Mouse (Mus musculus) megakaryocyte, adult 5-6 weeks (primary cell): ENCODE results near the gene Atp6v0a2. TPM values are rescaled to one million over a fixed set of nuclear protein-coding genes. Genes with fewer than 3 reads are reported as not detected.

ENCODE experiments used
- total RNA-seq, 2 experiments: library from RNA; stranded (forward) in 1 of 2; stranded (reverse) in 1 of 2; fragments of 153-499, 151-499 nt in 1 of 2; fragments of 221-1000, 200-1000 nt in 1 of 2; gene quantifications; 2 replicates each; pipeline versions ENCODE4 v1.2.3 to v1.2.4; 2015 to 2017

Atp6v0a2 gene
- total RNA-seq, 2 experiments from 2014 or later = 15.2 to 19.4 TPM

Other genes starting within 250 kb of the Atp6v0a2 start
- 65.5 and 82.0 TPM in 2 replicates for gene Sbno1, start 202.6 kb upstream of the Atp6v0a2 start, total RNA-seq (2015)
- 147 and 182 TPM in 2 replicates for gene Sbno1, start 202.6 kb upstream of the Atp6v0a2 start, total RNA-seq (2017)
- 370 and 380 TPM in 2 replicates for gene Kmt5a, start 188.6 kb upstream of the Atp6v0a2 start, total RNA-seq (2015)
- 240 and 272 TPM in 2 replicates for gene Kmt5a, start 188.6 kb upstream of the Atp6v0a2 start, total RNA-seq (2017)
- gene Rilpl2, start 150.2 kb upstream of the Atp6v0a2 start, total RNA-seq (2015) = 42.8 and 45.4 TPM in 2 replicates
- 42.5 and 42.9 TPM in 2 replicates for gene Rilpl2, start 150.2 kb upstream of the Atp6v0a2 start, total RNA-seq (2017)
- gene Snrnp35, start 145.4 kb upstream of the Atp6v0a2 start, total RNA-seq (2015) = 3.8 and 5.7 TPM in 2 replicates
- 10.6 and 12.0 TPM in 2 replicates for gene Snrnp35, start 145.4 kb upstream of the Atp6v0a2 start, total RNA-seq (2017)
- gene Rilpl1, start 97.2 kb upstream of the Atp6v0a2 start, total RNA-seq (2015) = 0.75 and 1.2 TPM in 2 replicates
- 0.48 and 0.65 TPM in 2 replicates for gene Rilpl1, start 97.2 kb upstream of the Atp6v0a2 start, total RNA-seq (2017)
- 561 and 605 TPM in 2 replicates for gene Tmed2, start 87.9 kb upstream of the Atp6v0a2 start, total RNA-seq (2015)
- 974 and 1,002 TPM in 2 replicates for gene Tmed2, start 87.9 kb upstream of the Atp6v0a2 start, total RNA-seq (2017)
- 6.5 and 7.7 TPM in 2 replicates for gene Ddx55, start 75.7 kb upstream of the Atp6v0a2 start, total RNA-seq (2015)
- 7.2 and 15.1 TPM in 2 replicates for gene Ddx55, start 75.7 kb upstream of the Atp6v0a2 start, total RNA-seq (2017)
- gene Eif2b1, start 49.4 kb upstream of the Atp6v0a2 start, total RNA-seq (2015) = 24.8 and 28.0 TPM in 2 replicates
- 15.6 and 20.0 TPM in 2 replicates for gene Eif2b1, start 49.4 kb upstream of the Atp6v0a2 start, total RNA-seq (2017)
- gene Gtf2h3, start 49.4 kb upstream of the Atp6v0a2 start, total RNA-seq (2015) = 8.0 and 8.6 TPM in 2 replicates
- gene Gtf2h3, start 49.4 kb upstream of the Atp6v0a2 start, total RNA-seq (2017) = 11.6 and 20.7 TPM in 2 replicates
- gene Dnah10, start 96.5 kb downstream of the Atp6v0a2 start, total RNA-seq (2015) = not detected in 2 replicates
- gene Dnah10, start 96.5 kb downstream of the Atp6v0a2 start, total RNA-seq (2017) = 0.04 TPM in 1 of 2 replicates, not detected in the other
- gene Ccdc92, start 233.8 kb downstream of the Atp6v0a2 start, total RNA-seq (2015) = 0.16 and 0.36 TPM in 2 replicates
- gene Ccdc92, start 233.8 kb downstream of the Atp6v0a2 start, total RNA-seq (2017) = 0.69 and 1.1 TPM in 2 replicates
- gene Zfp664, start 234.1 kb downstream of the Atp6v0a2 start, total RNA-seq (2015) = 5.5 and 6.3 TPM in 2 replicates
- gene Zfp664, start 234.1 kb downstream of the Atp6v0a2 start, total RNA-seq (2017) = 7.4 and 7.6 TPM in 2 replicates